Mouse (Mus musculus) lung, postnatal 4 days (tissue): ENCODE results near the gene Bpifa6.

Experiments
- DNase-seq, 2 experiments: peaks; one replicate each; pipeline ENCODE4 v3.0.0; 2021

Bpifa6 gene

DNA sequence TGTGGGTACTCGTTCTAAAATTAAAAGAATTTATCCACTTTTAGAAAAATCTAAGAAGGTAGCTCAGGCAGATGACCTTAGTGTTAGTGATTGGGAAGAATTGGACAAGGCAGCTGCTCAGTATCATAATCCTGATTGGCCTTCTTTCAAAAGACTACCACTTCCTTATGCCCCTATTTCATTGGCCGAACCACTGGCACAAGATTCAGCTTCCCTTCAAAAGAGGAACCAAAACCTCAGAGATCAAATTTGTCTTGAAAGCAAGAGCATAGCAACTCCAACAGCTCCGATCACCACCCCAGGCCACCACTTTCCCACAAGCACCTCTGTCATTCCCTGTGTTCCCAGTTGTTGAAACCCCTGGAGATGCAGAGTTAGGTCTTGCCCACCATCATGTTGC lies 70.0 kb downstream of the Bpifa6 start:
- no peak for DNase-seq
